Comparison of ENCODE assay signal across 7 mouse cellular contexts in genomic region chr7:48750164-48750809, GRCm38 (mm10). TPM values are rescaled to one million over a fixed set of nuclear protein-coding genes. Genes with fewer than 3 reads are reported as not detected.
DNase-seq lines count a peak whose midpoint lies in the region; ATAC-seq and TF ChIP-seq lines count a peak whose summit lies in the region.

No protein-coding gene starts in this region.

- no peak overlapping the region for H3K27ac ChIP-seq in neural tube, embryonic 11.5 days (ENCODE audit: low read depth, low read length)
- no peak overlapping the region for H3K27ac ChIP-seq in embryonic facial prominence, embryonic 14.5 days (replicated peaks; ENCODE audit: low read depth, low read length)
- H3K27ac ChIP-seq in intestine, postnatal 0 days (ENCODE audit: low read depth, low read length) = peak overlapping the region; percentile 81
- H3K27ac ChIP-seq in liver, embryonic 16.5 days (ENCODE audit: low read length) = no peak overlapping the region
- no peak overlapping the region for H3K27ac ChIP-seq in neural tube, embryonic 14.5 days (ENCODE audit: low read depth, low read length)

- 60% methylated on average over 8 of the region's 8 CpGs for WGBS in neural tube, embryonic 11.5 days
- 60% methylated on average over 8 of the region's 8 CpGs for WGBS in embryonic facial prominence, embryonic 14.5 days
- 47% methylated on average over 8 of the region's 8 CpGs for WGBS in intestine, postnatal 0 days
- 47% methylated on average over 8 of the region's 8 CpGs for WGBS in liver, embryonic 16.5 days (ENCODE audit: insufficient replicate concordance)
- 55% methylated on average over 8 of the region's 8 CpGs for WGBS in neural tube, embryonic 14.5 days

- H3K4me3 ChIP-seq in neural tube, embryonic 11.5 days (ENCODE audit: low read depth, low read length) = no peak overlapping the region
- no peak overlapping the region for H3K4me3 ChIP-seq in embryonic facial prominence, embryonic 14.5 days (ENCODE audit: low read depth, low read length)
- peak overlapping the region; percentile 41 for H3K4me3 ChIP-seq in intestine, postnatal 0 days (ENCODE audit: low read depth, low read length)
- H3K4me3 ChIP-seq in liver, embryonic 16.5 days (ENCODE audit: low read depth, low read length) = no peak overlapping the region; the same call in 1 of the 2 replicates
- no peak overlapping the region for H3K4me3 ChIP-seq in neural tube, embryonic 14.5 days (ENCODE audit: low read depth, low read length)

- H3K36me3 ChIP-seq in neural tube, embryonic 11.5 days (ENCODE audit: control insufficient read depth, insufficient read depth, low read length) = no peaks in the 10 kb centered on the region
- H3K36me3 ChIP-seq in embryonic facial prominence, embryonic 14.5 days (ENCODE audit: control insufficient read depth, insufficient read depth, low read length) = no peaks in the 10 kb centered on the region
- no peaks in the 10 kb centered on the region for H3K36me3 ChIP-seq in intestine, postnatal 0 days (ENCODE audit: control insufficient read depth, insufficient read depth)
- H3K36me3 ChIP-seq in liver, embryonic 16.5 days (ENCODE audit: control insufficient read depth, insufficient read depth) = no peaks in the 10 kb centered on the region
- no peaks in the 10 kb centered on the region for H3K36me3 ChIP-seq in neural tube, embryonic 14.5 days (ENCODE audit: control insufficient read depth, insufficient read depth, low read length)

- no peak for TF ChIP-seq CTCF in intestine, postnatal 0 days (IDR thresholded peaks at IDR 0.05; ENCODE audit: low read depth)

- peak; percentile 27; the same call in 1 of the 2 replicates for ATAC-seq in neural tube, embryonic 11.5 days (ENCODE audit: insufficient read depth, low FRiP score, low TSS enrichment)
- ATAC-seq in embryonic facial prominence, embryonic 14.5 days (ENCODE audit: low read depth) = no peak
- ATAC-seq in intestine, postnatal 0 days = peak; percentile 85
- ATAC-seq in liver, embryonic 16.5 days (ENCODE audit: low read depth) = no peak
- ATAC-seq in neural tube, embryonic 14.5 days (ENCODE audit: low read depth) = peak; percentile 23

- H3K9me3 ChIP-seq in neural tube, embryonic 11.5 days (ENCODE audit: control insufficient read depth, low read length) = no peaks in the 10 kb centered on the region
- no peaks in the 10 kb centered on the region for H3K9me3 ChIP-seq in embryonic facial prominence, embryonic 14.5 days (ENCODE audit: control insufficient read depth, low read length)
- H3K9me3 ChIP-seq in intestine, postnatal 0 days (ENCODE audit: control insufficient read depth) = no peaks in the 10 kb centered on the region
- no peaks in the 10 kb centered on the region for H3K9me3 ChIP-seq in liver, embryonic 16.5 days (replicated peaks; ENCODE audit: control insufficient read depth, low read length)
- H3K9me3 ChIP-seq in neural tube, embryonic 14.5 days (ENCODE audit: control insufficient read depth, low read length) = no peaks in the 10 kb centered on the region

- no peak overlapping the region for H3K9ac ChIP-seq in neural tube, embryonic 11.5 days (ENCODE audit: low read length)
- no peak overlapping the region for H3K9ac ChIP-seq in embryonic facial prominence, embryonic 14.5 days (ENCODE audit: low read depth, low read length)
- H3K9ac ChIP-seq in intestine, postnatal 0 days (ENCODE audit: low read depth, low read length) = peak overlapping the region; percentile 40; the same call in 1 of the 2 replicates
- no peak overlapping the region; the same call in 1 of the 2 replicates for H3K9ac ChIP-seq in liver, embryonic 16.5 days (ENCODE audit: low read depth, low read length)
- H3K9ac ChIP-seq in neural tube, embryonic 14.5 days (replicated peaks; ENCODE audit: low read depth, low read length) = no peak overlapping the region

- no peak for DNase-seq in neural tube, embryonic 11.5 days (ENCODE audit: low spot score)
- no peak for DNase-seq in neural tube, embryonic 10.5 days (ENCODE audit: extremely low spot score, low spot score)
- no peak for DNase-seq in embryonic facial prominence, embryonic 14.5 days (ENCODE audit: low spot score)
- DNase-seq in urinary bladder, postnatal 4 days (ENCODE audit: low spot score in 2 of 2) = no peak

- no peaks in the 10 kb centered on the region; the same call in 1 of the 2 replicates for H3K4me1 ChIP-seq in neural tube, embryonic 11.5 days (ENCODE audit: control insufficient read depth, insufficient read depth, low read length)
- no peaks in the 10 kb centered on the region for H3K4me1 ChIP-seq in embryonic facial prominence, embryonic 14.5 days (ENCODE audit: control insufficient read depth, insufficient read depth, low read length)
- H3K4me1 ChIP-seq in intestine, postnatal 0 days (replicated peaks; ENCODE audit: control insufficient read depth, insufficient read depth, low read length) = peaks cover 3% of the 10 kb centered on the region; the same call in 1 of the 2 replicates
- peaks cover 6% of the 10 kb centered on the region for H3K4me1 ChIP-seq in liver, embryonic 16.5 days (ENCODE audit: control insufficient read depth, low read depth, low read length)
- H3K4me1 ChIP-seq in neural tube, embryonic 14.5 days (ENCODE audit: control insufficient read depth, insufficient read depth, low read length) = 0 out of 2 replicates have a peak, but pooled peaks cover 3% of the 10 kb centered on the region

- no peaks in the 10 kb centered on the region for H3K27me3 ChIP-seq in neural tube, embryonic 11.5 days (ENCODE audit: control insufficient read depth, insufficient read depth, low read length)
- H3K27me3 ChIP-seq in embryonic facial prominence, embryonic 14.5 days (replicated peaks; ENCODE audit: control insufficient read depth, insufficient read depth, low read length) = no peaks in the 10 kb centered on the region
- no peaks in the 10 kb centered on the region for H3K27me3 ChIP-seq in intestine, postnatal 0 days (replicated peaks; ENCODE audit: control insufficient read depth, insufficient read depth, low read length)
- no peaks in the 10 kb centered on the region for H3K27me3 ChIP-seq in liver, embryonic 16.5 days (ENCODE audit: control insufficient read depth, insufficient read depth, low read depth, low read length)
- H3K27me3 ChIP-seq in neural tube, embryonic 14.5 days (ENCODE audit: control insufficient read depth, insufficient read depth, low read length) = no peaks in the 10 kb centered on the region

- H3K4me2 ChIP-seq in neural tube, embryonic 11.5 days (ENCODE audit: low read depth) = no peak overlapping the region
- peak overlapping the region; percentile 83; the same call in 1 of the 2 replicates for H3K4me2 ChIP-seq in embryonic facial prominence, embryonic 14.5 days (ENCODE audit: low read depth, low read length)
- peak overlapping the region; percentile 83 for H3K4me2 ChIP-seq in intestine, postnatal 0 days (replicated peaks; ENCODE audit: low read depth)
- H3K4me2 ChIP-seq in liver, embryonic 16.5 days (ENCODE audit: low read depth, low read length) = peak overlapping the region; percentile 89; the same call in 1 of the 2 replicates
- H3K4me2 ChIP-seq in neural tube, embryonic 14.5 days (ENCODE audit: low read depth, low read length) = peak overlapping the region; percentile 92; the same call in 1 of the 2 replicates

RNA-seq across cellular contexts. Expression of gene Zdhhc13, which starts 38.5 kb away (rescaled TPM):
- polyA plus RNA-seq in neural tube, embryonic 11.5 days (2014; fragmentation: Nextera tagmentation; extraction: Ambion mirVana) = 39.0 and 41.2 TPM in 2 replicates
- 33.0 and 36.5 TPM in 2 replicates for polyA plus RNA-seq in embryonic facial prominence, embryonic 14.5 days (2014; fragmentation: Nextera tagmentation; extraction: Ambion mirVana)
- polyA plus RNA-seq in intestine, postnatal 0 days (2015; fragmentation: Nextera tagmentation; extraction: Ambion mirVana) = 25.2 and 29.8 TPM in 2 replicates
- 9.1 and 9.6 TPM in 2 replicates for polyA plus RNA-seq in liver, embryonic 16.5 days (2015; fragmentation: Nextera tagmentation; extraction: Ambion mirVana)
- 46.5 and 48.1 TPM in 2 replicates for polyA plus RNA-seq in neural tube, embryonic 14.5 days (2014; fragmentation: Nextera tagmentation; extraction: Ambion mirVana)

Comparison
In these comparisons a context has a peak if more than half of its experiments do, and no peak if none do; other contexts are left out.
1. ATAC-seq: peak in neural tube, embryonic 11.5 days (single experiment), intestine, postnatal 0 days (single experiment) and neural tube, embryonic 14.5 days (single experiment); none in embryonic facial prominence, embryonic 14.5 days (single experiment) and liver, embryonic 16.5 days (single experiment).